In genomic region chr3:132050884-132051457, GRCm38 (mm10) we compare ENCODE assay signal across 21 mouse cellular contexts. TPM values are rescaled to one million over a fixed set of nuclear protein-coding genes. Genes with fewer than 3 reads are reported as not detected.
A peak's percentile ranks its signal among the peaks of the same experiment; 100 is the strongest.
DNase-seq lines count a peak whose midpoint lies in the region; ATAC-seq and TF ChIP-seq lines count a peak whose summit lies in the region.
"Had no signal": no experiment of that assay in that cellular context is flagged by ENCODE, and none has a peak within 500 bp of the region (broad histone marks: within the 10 kb centered on the region; RNA-seq: fewer than 3 reads in every experiment).

No protein-coding gene starts in this region.

- no peak overlapping the region for H3K4me3 ChIP-seq in bone marrow macrophage, adult 2 months (ENCODE audit: insufficient read depth, low read length)
- H3K4me3 ChIP-seq: forebrain, embryonic 12.5 days; hindbrain, embryonic 10.5 days had no signal

- H3K4me1 ChIP-seq in bone marrow macrophage, adult 2 months (ENCODE audit: control insufficient read depth, insufficient read depth, low read length) = peaks cover 7% of the 10 kb centered on the region
- H3K4me1 ChIP-seq: forebrain, embryonic 12.5 days; hindbrain, embryonic 10.5 days had no signal

- peak; percentile 4 for DNase-seq in ovary, adult 18-20 months (ENCODE audit: low spot score)
- DNase-seq in ovary, postnatal 14 days (ENCODE audit: low spot score) = no peak
- no peak for DNase-seq in layer of hippocampus, adult 9-11 months
- no peak for DNase-seq in kidney, postnatal 10 days
- no peak for DNase-seq in cerebellum, postnatal 14 days
- DNase-seq: adrenal gland, postnatal 25 days; cerebellum, adult 11 months; cerebellum, adult 9-10 months; cerebellum, postnatal 36 days; gastrocnemius, postnatal 10 days; heart, postnatal 10 days; kidney, adult 2 months had no signal

- TF ChIP-seq CTCF in bone marrow macrophage, adult 2 months (IDR thresholded peaks at IDR 0.05; ENCODE audit: low read depth, low read length) = no peak

- no peak for TF ChIP-seq POLR2A in bone marrow macrophage, adult 2 months (IDR thresholded peaks at IDR 0.05; ENCODE audit: borderline replicate concordance, low read depth, low read length)

- ATAC-seq in hematopoietic stem cell, adult 5-6 weeks (replicated peaks in 1 of 2; ENCODE audit: insufficient read depth in 1 of 2, low FRiP score in 2 of 2, low TSS enrichment in 1 of 2, low read depth in 1 of 2, poor library complexity in 2 of 2, severe bottlenecking in 2 of 2) = peak; percentile 59 to 77
- ATAC-seq: activated CD4-positive, CD25-positive, alpha-beta regulatory T cell, adult 4 months; forebrain, embryonic 16.5 days; intestine, embryonic 16.5 days had no signal

- H3K27ac ChIP-seq in bone marrow macrophage, adult 2 months (ENCODE audit: insufficient read depth, low read depth, low read length) = peak overlapping the region; percentile 24; the same call in 1 of the 2 replicates
- H3K27ac ChIP-seq: forebrain, embryonic 12.5 days; hindbrain, embryonic 10.5 days; hindbrain, embryonic 14.5 days had no signal

RNA-seq across cellular contexts. Expression of gene Dkk2, which starts 34.1 kb away (rescaled TPM):
- polyA plus RNA-seq in bone marrow macrophage, adult 2 months (2012; ENCODE audit: insufficient read depth, insufficient read length, missing spikeins) = 0.64 and 0.68 TPM in 2 replicates
- not detected in 2 replicates for total RNA-seq in hematopoietic stem cell, adult 5-6 weeks (2017)
- polyA plus RNA-seq: activated CD4-positive, CD25-positive, alpha-beta regulatory T cell, adult 4 months; G1E had no signal
